Mouse (Mus musculus): ENCODE results near the gene Six3.

Gene Six3

DNA sequence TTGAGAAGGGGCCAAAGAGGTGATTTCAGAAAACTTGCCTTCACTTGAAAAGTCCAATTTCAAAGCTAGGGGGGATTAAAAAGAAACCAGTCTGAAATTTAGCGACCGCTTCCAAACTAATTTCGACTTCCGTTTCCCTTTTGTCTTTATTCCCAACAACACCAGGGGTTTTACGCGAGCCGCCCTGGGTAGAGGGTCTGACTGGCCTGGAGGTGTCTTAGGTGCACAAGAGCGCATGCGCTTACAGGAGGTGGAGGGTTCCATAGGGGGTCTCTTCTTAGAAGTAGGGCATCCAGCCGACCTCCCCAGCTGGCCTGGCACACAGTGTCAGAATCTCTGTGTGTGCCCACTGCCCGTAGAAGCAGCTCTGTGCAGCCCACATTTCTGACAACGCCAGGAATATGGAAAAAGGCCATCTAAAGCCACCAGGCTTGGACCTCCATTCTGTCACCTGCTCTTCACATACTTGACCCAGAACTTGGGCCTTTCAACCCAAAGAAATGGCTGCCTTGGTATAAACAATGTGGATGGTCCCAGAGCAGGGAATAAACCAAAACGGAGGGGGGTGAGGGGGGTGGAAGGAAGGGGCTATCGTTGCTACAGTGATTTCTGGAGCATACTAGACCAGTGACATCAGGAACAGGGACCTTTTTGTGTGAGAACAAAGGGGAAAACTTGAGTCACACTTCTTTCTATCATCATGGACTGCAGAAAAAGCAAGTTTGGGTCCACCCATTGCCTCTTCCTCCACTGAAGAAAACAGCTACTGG lies 12.9 kb downstream of the Six3 start:
- ATAC-seq (ENCODE audit: low TSS enrichment): no peak

DNA sequence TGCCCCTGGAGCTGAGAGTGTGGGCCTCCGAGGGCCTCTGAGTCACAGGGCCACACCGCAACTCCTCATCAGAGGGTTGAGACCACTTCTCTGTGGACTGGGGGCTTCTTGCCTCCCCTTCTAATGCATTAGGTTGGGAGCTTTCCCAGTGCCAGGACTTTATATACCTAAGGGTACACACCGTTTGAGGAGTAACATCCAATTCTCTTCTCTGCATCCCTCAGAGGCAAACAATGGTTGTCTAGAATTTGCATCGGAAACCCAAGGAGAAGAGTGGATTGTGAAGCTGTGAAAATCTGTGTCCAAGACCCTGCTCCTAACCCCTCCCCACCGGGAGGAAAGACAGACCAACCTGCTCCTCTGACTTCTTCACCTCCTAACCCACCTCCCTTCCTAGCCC lies 14.3 kb downstream of the Six3 start:
- no peak for ATAC-seq (ENCODE audit: low TSS enrichment)

DNA sequence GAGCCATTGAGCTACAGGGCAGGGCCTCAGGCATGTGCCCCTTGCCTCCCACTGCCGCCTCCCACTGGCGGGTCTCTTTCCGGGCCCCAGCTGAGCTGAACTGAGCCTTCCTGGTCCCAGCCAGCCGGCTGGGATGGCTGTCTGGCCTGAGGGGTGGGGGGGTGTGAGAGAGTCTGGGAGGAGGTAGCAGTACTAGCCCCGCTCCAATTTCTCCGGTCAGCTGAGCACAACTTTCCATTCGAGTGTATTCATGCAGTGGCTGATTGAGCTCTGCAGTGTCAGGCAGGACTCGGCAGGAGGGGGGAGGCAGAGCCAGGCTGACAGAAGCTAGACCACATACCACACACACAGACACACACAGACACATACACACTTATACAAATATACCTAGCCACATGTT lies 15.4 kb downstream of the Six3 start:
- ATAC-seq (ENCODE audit: low TSS enrichment): no peak

DNA sequence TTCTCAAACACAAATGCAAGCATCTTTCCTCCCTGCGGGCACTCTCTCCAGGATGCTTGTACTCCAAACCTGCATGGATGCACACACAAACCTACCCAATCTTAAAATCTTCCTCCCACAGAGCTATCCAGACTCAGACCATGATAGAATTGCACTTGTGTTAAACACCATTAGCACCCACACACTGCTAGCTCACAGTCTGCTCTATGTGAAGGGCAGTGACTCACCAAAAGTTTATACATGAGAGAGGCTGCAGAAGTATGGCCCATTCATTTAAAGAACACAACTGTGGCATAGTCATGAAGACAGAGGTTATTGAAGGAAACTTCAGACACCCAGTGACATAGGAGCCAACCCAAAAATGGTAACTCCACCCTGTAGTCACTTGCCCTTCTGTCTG lies 16.0 kb downstream of the Six3 start:
- no peak for ATAC-seq (ENCODE audit: low TSS enrichment)

DNA sequence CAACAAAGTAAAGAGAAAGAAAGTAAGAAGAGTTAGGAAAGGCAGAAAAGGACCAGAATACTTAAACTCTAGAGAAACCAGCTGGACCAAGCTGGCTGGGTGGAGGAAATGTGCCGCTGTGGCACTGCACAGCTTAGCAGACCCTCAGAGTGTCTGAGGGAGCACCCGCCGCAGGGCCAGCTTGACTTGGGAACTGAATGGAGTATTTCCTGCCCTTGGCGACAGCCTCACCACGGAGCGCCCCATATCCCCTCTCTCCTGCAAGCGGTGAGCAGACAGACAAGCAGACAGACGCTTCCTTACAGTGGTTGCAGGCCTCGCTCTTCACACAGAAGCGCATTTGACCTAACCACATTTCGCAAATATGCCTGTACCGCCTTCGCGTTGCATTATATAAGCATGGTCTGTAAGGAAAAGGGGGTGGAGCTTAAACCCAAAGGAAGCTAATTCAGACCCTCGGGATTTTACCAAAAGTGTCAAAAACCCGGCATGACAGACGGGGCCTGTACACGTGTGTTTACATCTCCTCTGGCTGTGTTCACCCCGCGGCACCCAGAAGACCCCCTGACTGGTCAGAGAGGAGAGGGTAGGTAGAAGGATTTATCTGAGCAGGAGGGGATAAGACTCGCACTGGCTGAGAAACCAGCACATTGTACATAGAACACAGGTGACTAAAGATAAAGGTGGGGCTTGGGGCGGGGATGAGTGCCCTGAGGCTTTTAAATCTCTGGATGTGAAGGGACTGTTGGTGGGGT lies 17.1 kb downstream of the Six3 start:
- ATAC-seq (ENCODE audit: low TSS enrichment): no peak

DNA sequence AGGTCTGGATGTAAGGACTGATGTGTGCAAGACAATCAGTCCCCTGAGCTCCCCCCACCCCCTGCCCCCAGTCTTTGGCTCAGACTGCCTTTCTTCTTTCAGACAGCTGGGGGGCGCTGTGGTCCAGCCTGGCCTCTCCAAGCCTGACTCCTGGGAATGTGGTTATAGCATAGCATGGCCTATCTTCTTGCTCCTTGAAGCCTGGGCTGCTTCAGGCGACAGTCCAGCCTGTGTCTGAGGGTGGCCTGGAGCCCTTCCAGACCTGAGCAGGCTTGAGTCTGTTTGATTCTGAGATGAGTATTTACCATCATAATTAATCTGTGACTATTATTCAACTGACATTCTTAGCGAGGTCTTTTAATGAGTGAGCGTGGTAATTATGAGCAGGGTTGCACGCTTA lies 17.7 kb downstream of the Six3 start:
- no peak for ATAC-seq (ENCODE audit: low TSS enrichment)

DNA sequence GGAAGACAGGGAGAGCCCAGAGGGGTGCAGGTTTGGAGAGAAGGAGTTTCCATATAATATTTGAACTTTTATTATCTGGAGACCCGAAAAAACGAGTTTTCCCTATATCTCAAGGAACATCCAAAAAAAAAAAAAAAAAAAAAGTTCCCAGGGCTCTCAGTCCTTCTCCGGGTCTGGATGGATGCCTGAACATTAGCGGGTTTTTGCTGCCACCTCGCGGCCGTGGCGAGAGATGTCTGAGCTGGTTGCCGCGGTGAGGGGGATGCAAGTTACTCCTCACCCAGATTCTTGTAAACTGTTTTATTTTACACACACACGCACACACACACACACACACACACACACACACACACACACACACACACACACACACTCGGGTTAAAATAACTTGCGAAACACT lies 20.2 kb downstream of the Six3 start:
- ATAC-seq (ENCODE audit: low TSS enrichment): peak; percentile 70; the same call in 1 of the 2 replicates

DNA sequence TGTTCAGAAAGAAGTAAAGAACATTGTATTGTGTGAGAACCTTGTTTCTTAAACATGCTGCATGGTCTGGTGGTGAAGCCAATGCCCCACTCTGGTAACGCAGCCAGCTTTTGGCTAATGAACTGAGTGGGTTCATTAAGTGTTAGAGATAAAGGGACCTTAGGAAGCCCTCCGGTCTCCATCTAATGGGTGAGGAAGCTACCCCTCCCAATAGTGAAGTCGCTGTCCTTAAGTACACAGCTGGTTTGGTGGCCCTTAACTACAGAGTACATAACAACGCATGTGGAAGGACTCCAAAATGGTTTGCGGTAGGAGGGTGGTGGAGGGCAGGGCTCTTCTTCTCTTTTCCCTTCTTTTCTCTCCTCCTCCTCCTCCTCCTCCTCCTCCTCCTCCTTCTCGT lies 24.5 kb downstream of the Six3 start:
- ATAC-seq (ENCODE audit: low TSS enrichment): no peak

DNA sequence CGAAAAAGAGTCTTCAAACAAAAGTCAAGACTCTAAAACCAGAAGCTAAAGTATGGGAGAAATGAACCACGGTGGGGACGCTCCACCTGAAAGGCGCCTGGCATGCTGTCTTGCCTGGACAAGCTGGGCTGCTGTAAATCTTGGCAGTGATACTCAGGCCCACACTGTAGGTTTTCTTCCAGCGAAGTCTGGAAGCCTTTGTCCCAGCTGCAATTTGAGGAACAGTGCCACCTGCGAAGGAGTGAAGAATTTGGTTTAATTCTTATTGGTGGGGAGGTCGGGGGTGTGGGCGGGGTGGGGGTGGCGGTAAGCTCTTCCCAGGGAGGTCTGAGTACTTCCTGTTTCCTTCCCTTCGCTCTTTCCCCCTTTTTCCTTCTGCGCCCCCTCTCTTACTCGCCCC lies 31.9 kb downstream of the Six3 start:
- ATAC-seq (ENCODE audit: low TSS enrichment): no peak

DNA sequence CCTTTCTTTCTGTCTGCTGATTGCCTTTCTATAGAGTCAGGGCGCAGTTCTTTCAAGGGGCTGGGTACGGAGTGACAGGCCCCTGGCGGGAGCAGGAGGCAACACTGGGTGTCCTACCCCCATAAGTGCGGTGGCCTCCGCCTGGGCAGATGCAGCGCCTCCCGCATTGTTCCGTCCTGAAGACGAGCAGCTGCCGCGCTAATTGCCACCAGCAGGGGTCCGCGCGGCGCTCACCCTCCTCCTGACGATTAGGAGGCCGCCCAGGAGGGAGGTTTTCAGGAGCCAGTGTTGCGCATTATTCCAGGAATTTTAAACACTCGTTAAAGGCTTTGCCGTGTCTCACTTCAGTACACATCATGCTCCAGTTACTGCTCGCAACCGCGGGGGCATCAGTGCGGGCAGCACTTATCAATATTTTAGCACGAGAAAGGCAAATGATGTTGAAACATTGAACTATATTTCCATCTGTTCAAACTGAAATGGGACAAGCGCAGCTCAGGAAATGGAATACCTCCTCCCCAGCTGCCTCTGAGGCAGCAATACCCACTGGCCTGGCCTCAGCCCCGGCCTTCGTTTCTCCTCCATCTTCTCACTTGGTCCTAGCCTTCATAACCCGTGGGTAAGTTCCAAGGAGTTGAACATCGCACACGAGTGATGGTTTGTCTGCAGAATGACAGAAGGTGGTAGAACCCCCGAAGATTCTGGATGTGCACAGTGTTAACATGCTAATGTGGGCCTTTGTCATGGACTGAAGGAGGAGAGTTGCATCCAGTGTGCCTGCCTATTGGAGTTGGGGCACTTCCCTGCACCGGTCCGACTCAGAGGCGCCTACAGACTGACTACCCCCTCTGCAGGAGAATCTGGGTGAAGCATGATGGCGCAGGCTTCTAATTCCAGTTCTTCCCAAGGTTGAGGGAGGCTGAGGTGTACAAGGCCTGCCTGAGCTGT lies 32.6 kb downstream of the Six3 start:
- peak; percentile 34 for ATAC-seq (ENCODE audit: low TSS enrichment)

DNA sequence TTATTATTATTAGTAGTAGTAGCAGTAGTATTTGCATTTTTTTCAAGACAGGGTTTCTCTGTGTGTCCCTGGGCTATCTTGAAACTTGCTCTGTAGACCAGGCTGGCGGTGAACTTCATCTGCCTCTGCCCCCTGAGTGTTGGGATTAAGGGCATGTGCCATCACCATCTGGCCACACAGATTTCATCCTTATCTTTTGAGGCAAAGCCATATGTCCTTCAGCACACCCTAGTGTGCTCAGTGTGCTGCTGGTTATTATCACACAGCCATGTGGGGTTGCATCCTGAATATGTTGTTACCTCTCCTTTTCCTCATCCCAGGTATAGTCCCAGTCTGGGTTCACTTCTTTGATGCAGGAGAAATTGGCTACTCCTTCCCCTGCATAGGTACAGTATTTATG lies 46.6 kb downstream of the Six3 start:
- ATAC-seq (ENCODE audit: low TSS enrichment): no peak

DNA sequence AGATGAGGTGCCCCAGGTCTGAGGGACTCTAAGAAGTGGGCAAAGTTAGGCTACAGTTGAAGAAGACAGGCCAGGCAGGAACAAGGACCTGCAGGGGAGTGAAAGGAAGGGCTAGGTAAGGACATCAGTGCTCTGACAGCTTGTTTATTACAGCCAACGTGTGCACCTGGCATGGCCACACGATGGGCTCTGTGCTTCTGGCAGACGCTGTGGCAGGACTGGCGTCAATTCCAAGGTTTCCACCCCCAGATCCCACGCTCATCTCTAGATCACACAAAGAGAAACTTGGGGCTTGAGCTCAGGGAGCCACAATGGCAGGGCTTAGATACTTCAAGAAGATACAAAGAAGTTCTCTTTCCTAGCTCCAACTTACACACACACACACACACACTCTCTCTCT lies 48.1 kb downstream of the Six3 start:
- ATAC-seq (ENCODE audit: low TSS enrichment): no peak

DNA sequence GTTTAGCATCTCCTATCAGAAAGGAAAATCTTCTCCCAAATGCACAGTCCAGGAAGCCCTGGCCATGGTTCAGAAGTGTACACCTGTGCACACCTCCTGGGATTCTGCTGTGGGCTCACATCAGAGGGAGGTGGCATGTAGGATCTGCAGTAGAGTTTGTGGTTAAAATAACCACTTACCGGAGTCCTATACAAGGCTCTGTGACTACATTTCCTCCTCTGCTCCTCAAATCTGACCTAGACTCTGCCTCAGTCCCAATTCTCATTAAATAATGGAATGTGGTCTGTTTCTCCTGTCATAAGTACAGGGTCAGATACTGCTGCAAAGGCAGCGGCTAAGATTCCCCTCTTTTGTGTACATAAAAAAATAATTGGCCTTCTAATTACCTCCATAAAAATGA lies 50.8 kb downstream of the Six3 start:
- no peak for ATAC-seq (ENCODE audit: low TSS enrichment)

DNA sequence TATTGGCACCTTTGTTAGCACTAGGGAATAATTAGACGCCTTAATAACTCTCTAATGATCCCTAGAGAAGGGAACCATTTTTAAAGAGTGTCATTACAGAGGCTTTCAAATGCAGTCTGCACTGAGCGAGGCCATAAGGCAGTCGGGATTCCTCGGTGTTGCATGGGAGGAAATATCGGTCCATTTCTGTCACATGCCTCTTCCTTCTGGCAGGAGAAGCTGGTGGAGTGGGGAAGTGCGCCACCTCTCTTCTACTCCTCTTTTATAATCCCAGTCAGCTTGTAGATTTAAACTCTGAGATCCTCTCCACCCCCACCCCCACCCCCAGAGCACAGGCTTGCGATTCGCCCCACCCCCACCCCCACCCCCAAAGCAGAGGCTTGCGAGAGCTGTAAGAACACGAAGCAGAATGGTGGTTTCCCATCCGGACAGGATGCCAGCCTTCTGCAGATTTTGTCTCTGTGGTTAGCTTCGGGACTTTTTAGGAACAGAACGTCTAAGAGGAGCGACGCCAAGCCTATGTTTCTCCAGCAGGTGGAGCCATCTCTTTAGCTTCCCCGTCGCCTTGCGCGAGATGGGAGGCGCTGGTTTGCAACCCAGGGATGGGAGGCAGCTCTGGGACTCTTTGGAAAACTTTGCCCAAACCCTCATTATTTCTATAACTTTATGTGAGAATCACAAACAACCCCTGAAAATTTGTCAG lies 51.4 kb downstream of the Six3 start:
- ATAC-seq (ENCODE audit: low TSS enrichment): peak; percentile 96
